Mouse (Mus musculus): ENCODE measurements around the gene Angel2.

Angel2 gene

DNA sequence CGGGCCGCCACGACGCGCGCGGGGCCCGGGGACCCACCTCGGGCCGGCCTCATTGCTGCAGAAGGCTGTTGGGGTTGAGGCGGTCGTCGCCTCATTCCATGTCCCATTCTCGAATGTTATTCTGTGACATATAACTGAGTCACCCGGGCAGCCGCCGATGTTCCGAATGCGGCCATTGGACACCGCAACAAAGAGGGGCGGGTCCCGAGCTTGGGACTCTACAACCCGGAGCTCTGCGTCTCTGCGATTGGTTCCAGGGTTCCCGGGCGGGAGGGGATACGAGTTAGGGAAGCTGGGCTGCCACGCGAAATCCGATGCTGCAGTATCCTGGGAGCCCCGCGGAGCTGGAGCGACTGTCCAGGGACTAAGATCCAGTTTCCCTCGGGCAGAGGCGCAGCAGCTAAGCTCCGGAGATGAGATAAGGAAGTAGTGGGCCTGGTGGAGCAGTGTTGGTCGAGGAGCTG, 54.2 kb downstream of the Angel2 start, which contains the start of gene Vash2:
Gene Vash2 (minus strand): TSS at position 197 of the 464 bp plus-strand sequence.
- DNase-seq (ENCODE audit: low read depth, low spot score) = peak; percentile 69

DNA sequence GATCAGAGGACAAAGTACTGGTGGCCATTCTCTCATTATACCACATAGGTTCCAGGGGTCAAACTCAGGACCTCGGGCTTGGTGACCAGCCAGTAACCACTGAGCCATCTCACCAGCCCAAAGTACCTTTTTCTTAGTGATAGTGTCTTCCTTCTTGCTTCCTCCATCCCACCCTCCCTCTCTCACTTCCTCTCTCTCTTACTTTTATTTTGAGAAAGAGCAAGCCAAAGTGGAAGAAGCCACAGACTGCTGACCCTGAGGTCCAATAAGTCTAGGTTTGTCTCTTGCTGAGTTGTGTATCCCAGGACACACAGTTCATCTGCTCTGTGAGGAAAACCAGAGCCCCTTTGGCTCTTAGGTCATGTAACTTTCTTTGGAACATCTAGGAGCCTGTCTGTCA, 55.6 kb downstream of the Angel2 start:
- DNase-seq (ENCODE audit: low read depth, low spot score) = peak; percentile 42

DNA sequence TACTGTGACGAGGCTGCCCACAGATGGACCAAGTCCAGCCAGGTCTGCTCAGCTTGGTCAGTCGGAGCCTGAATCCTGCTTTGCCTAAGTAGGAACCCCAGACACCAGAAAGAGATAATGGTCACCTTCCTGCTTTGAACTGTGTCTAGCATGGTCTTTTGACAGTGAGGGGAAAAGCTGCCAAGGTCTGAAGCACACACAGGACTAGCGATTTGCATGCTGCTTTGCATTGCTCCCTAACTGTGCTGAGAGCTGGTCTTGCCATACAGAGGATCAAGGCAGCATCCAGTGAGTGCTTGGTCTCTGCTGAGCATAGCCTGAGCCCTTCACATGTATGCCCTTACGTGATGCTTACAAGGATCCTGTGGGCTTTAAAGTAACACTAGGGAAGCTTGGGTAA, 56.5 kb downstream of the Angel2 start:
- DNase-seq (ENCODE audit: low read depth, low spot score) = peak; percentile 71

DNA sequence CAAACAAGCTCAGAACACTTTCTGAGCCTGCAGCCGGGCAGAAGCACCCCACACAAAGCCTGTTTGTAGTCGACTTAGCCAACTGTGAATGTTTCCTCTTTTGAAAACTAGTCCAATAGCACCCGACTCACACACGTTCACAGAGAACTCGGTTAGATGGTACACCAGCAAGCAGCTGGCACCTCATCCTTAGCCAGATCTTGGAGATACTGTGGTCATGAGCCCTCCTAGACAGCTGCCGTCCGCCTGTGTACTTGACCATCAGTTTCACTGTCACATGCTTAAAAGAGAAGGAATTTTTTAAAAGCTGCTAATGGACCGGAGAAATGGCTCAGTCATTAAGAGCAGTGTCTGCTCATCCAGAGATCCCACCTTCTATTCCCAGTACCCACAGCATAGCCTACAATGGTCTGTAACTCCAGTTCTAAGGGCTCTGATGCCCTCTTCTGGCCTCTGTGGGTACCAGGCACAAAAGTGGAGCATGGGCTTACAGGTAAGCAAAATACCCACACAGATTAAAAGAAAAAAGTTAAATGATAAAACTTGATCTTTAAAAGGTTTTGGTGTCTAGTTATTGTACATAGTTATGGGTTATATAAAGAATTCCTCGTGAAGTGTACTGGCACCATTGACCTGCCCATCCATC, 64.6 kb downstream of the Angel2 start:
- peak; percentile 52 for DNase-seq (ENCODE audit: low read depth, low spot score)

DNA sequence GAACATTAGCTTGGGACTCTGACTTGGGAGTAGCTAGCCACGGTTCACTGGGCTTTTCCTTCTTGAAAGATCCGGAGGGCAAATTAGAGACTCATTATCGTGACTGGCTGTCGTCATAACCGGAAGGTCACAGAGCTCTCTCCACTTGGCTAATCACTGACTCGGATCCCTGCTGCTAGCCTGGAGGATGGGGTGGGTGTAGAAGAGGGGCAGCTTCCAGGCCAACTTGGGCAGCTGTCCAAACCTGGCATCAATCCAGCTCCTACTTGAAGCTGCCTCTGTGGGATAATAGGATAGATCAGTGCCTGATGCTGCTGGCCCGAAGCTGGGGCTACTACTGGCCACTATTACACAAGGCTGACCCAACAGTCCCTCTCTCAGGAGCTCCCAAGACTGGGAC, 70.6 kb downstream of the Angel2 start:
- DNase-seq (ENCODE audit: low read depth, low spot score) = no peak

DNA sequence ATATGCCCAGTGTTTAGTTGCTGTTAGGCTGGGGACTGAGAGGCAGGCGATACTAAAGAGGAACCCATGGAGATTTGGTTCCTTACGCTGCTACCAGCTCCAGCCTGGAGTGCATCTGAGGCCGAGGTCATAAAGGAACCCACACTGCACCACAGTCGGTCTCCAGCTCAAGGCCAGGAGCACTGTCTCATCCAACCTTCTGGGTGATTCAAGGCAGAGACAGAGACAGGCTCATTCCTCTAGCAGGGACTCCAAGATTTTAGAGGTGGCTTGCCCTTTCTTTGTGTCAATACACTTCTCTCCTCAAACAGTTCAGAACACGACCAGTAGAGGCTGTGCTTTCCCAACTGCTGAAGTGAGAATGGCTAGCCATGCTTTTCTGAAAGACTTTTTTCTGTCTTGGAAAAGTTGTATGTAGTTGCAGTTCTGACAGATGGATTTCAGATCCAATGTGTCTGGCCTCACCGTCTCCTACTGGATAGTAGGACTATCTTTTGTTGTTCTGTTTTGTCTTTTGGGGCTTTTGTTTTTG, 71.5 kb downstream of the Angel2 start:
- DNase-seq (ENCODE audit: low read depth, low spot score) = no peak
